Mouse (Mus musculus): Measurements from ENCODE around the gene Olfr288. TPM values are rescaled to one million over a fixed set of nuclear protein-coding genes. Genes with fewer than 3 reads are reported as not detected.

The Olfr288 gene
- polyA plus RNA-seq (2012; rRNA removed) (not detected in 2 replicates), polyA plus RNA-seq (2014; fragmentation: Nextera tagmentation; extraction: Ambion mirVana) (not detected in 2 replicates)

DNA sequence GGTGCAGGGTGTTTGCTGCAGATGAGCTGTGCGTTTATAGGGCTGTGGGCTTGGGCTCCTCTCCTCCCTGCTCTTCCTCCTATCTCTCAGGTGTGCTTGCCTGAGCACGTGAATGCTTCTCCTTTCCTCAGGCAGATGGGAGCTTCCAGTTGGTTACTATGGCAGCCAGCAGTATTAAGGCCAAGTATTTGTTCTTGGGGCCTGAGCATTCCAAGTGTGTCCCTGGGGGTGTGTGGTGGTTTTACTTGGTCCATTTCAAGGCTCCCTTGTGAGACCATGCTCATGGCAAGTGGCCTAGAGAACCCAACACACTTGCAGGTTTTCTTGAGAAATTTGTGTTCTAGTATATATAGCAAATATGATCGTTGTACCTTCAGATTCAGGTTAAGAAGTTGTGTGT lies at the start of gene Olfr288:
Olfr288 (minus strand) TSS at position 101 of the 400 bp plus-strand sequence.
- Histone ChIP-seq H3K9me3 (ENCODE audit: control insufficient read depth, low read length) (no peaks in the 10 kb centered on the region), H3K9ac (replicated peaks) (no peak within 1 kb of the TSS), H3K27ac (no peak within 1 kb of the TSS), H3K4me1 (replicated peaks; ENCODE audit: control insufficient read depth in 2 of 2, insufficient read depth in 2 of 2, low read length in 1 of 2) (no peaks in the 10 kb centered on the region), H3K4me2 (ENCODE audit: low read depth) (no peak within 1 kb of the TSS), H3K27me3 (ENCODE audit: control insufficient read depth, insufficient read depth, low read length) (no peaks in the 10 kb centered on the region), H3K36me3 (replicated peaks; ENCODE audit: control insufficient read depth, insufficient read depth, low read depth) (no peaks in the 10 kb centered on the region), H3K4me3 (ENCODE audit: insufficient read depth in 1 of 2, low read depth in 2 of 2, low read length in 2 of 2) (no peak within 1 kb of the TSS)
- DNase-seq (ENCODE audit: low read depth in 3 of 3, low spot score in 3 of 3) (no peak), ATAC-seq (ENCODE audit: insufficient read depth) (no peak)
- WGBS (ENCODE audit: insufficient replicate concordance) = 34% methylated on average over 3 of the region's 3 CpGs
- TF ChIP-seq CTCF (IDR thresholded peaks at IDR 0.05; ENCODE audit: low read depth) (no peak), EP300 (IDR thresholded peaks at IDR 0.05; ENCODE audit: low read depth) (no peak)

DNA sequence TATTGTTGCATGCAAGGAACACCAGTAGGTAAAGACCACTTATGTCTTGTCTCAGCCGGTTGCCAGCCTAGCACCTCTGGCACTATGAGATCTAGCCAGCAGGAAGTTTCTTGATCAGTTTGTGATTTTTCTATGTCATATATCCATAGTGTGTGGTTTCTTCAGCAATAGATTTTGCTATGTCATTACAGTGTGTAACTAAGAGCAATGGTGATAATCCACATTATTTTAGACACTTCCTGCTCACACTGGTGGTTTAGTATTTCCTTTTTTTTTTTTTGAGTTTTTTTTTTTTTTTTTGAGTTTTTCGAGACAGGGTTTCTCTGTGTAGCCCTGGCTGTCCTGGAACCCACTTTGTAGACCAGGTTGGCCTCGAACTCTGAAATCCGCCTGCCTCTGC lies 40.1 kb upstream of the Olfr288 start:
- Histone ChIP-seq H3K4me1 (replicated peaks; ENCODE audit: control insufficient read depth in 2 of 2, insufficient read depth in 2 of 2, low read length in 1 of 2) (no peaks in the 10 kb centered on the region), H3K27me3 (ENCODE audit: control insufficient read depth, insufficient read depth, low read length) (no peaks in the 10 kb centered on the region), H3K4me2 (ENCODE audit: low read depth) (no peak overlapping the region), H3K36me3 (replicated peaks; ENCODE audit: control insufficient read depth, insufficient read depth, low read depth) (no peaks in the 10 kb centered on the region), H3K4me3 (ENCODE audit: insufficient read depth in 1 of 2, low read depth in 2 of 2, low read length in 2 of 2) (no peak overlapping the region), H3K9me3 (ENCODE audit: control insufficient read depth, low read length) (no peaks in the 10 kb centered on the region), H3K27ac (no peak overlapping the region), H3K9ac (replicated peaks) (no peak overlapping the region)
- ATAC-seq (ENCODE audit: insufficient read depth) (no peak), DNase-seq (ENCODE audit: low read depth in 3 of 3, low spot score in 3 of 3) (no peak)
- 49% methylated on average over 4 of the region's 4 CpGs for WGBS (ENCODE audit: insufficient replicate concordance)
- no peak for TF ChIP-seq CTCF (IDR thresholded peaks at IDR 0.05; ENCODE audit: low read depth)
- TF ChIP-seq EP300 (IDR thresholded peaks at IDR 0.05; ENCODE audit: low read depth) = no peak

DNA sequence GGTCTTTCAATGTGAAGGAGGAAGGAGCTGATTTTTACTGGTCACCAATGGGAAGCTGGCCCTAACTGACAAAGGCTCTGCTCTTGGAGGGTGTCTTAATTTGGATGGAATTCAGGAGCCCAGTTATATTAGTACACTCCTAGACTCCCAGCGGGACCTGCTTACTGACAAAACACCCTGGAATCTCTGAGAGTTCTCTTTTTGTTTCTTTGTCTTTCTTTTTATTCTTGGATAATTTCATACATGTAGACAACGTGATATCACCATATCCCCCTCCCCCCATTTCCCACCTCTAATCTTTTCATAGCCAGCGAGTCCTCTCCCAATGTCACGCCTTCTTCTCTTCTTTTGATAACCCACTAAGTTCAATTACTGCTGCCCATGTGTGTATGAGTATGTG lies 39.0 kb upstream of the Olfr288 start, which contains the start of gene Olfr286:
Olfr286 (minus strand) TSS at position 101 of the 400 bp plus-strand sequence.
- H3K27me3 ChIP-seq (ENCODE audit: control insufficient read depth, insufficient read depth, low read length) = no peaks in the 10 kb centered on the region
- WGBS (ENCODE audit: insufficient replicate concordance) = 46% methylated on average over 4 of the region's 4 CpGs
- H3K9me3 ChIP-seq (ENCODE audit: control insufficient read depth, low read length) = no peaks in the 10 kb centered on the region
- H3K4me3 ChIP-seq (ENCODE audit: insufficient read depth in 1 of 2, low read depth in 2 of 2, low read length in 2 of 2) = no peak within 1 kb of the TSS
- H3K27ac ChIP-seq = no peak within 1 kb of the TSS
- no peak within 1 kb of the TSS for H3K9ac ChIP-seq (replicated peaks)
- DNase-seq (ENCODE audit: low read depth in 3 of 3, low spot score in 3 of 3) (no peak), ATAC-seq (ENCODE audit: insufficient read depth) (no peak)
- no peaks in the 10 kb centered on the region for H3K36me3 ChIP-seq (replicated peaks; ENCODE audit: control insufficient read depth, insufficient read depth, low read depth)
- H3K4me1 ChIP-seq (replicated peaks; ENCODE audit: control insufficient read depth in 2 of 2, insufficient read depth in 2 of 2, low read length in 1 of 2) = no peaks in the 10 kb centered on the region
- no peak for TF ChIP-seq EP300 (IDR thresholded peaks at IDR 0.05; ENCODE audit: low read depth)
- no peak for TF ChIP-seq CTCF (IDR thresholded peaks at IDR 0.05; ENCODE audit: low read depth)
- no peak within 1 kb of the TSS for H3K4me2 ChIP-seq (ENCODE audit: low read depth)

DNA sequence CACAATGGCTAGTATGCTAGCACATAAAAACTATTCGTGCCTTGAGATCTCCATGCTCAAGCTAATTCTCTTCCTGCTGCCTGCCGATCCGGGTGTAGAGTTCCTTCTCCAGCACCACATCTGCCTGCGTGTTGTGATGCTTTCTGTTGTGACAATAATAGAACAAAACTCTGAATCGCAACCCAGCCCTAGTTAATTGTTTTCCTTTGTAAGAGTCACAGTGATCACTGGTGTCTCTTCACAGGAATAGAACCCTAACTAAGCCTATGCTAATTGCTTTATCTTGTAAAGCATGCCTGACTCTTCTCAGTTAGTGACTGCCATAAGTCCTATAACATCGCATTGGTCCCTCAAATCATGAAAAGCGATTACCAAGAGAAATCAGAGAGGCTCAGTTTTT lies 30.8 kb upstream of the Olfr288 start:
- Histone ChIP-seq H3K4me2 (ENCODE audit: low read depth) (no peak overlapping the region), H3K9me3 (ENCODE audit: control insufficient read depth, low read length) (no peaks in the 10 kb centered on the region), H3K4me3 (ENCODE audit: insufficient read depth in 1 of 2, low read depth in 2 of 2, low read length in 2 of 2) (no peak overlapping the region), H3K9ac (replicated peaks) (no peak overlapping the region), H3K4me1 (replicated peaks; ENCODE audit: control insufficient read depth in 2 of 2, insufficient read depth in 2 of 2, low read length in 1 of 2) (no peaks in the 10 kb centered on the region), H3K36me3 (replicated peaks; ENCODE audit: control insufficient read depth, insufficient read depth, low read depth) (no peaks in the 10 kb centered on the region), H3K27ac (no peak overlapping the region), H3K27me3 (ENCODE audit: control insufficient read depth, insufficient read depth, low read length) (no peaks in the 10 kb centered on the region)
- TF ChIP-seq EP300 (IDR thresholded peaks at IDR 0.05; ENCODE audit: low read depth) (no peak), CTCF (IDR thresholded peaks at IDR 0.05; ENCODE audit: low read depth) (no peak)
- WGBS (ENCODE audit: insufficient replicate concordance) = 59% methylated on average over 7 of the region's 7 CpGs
- ATAC-seq (ENCODE audit: insufficient read depth) = no peak
- no peak for DNase-seq (ENCODE audit: low read depth in 3 of 3, low spot score in 3 of 3)

DNA sequence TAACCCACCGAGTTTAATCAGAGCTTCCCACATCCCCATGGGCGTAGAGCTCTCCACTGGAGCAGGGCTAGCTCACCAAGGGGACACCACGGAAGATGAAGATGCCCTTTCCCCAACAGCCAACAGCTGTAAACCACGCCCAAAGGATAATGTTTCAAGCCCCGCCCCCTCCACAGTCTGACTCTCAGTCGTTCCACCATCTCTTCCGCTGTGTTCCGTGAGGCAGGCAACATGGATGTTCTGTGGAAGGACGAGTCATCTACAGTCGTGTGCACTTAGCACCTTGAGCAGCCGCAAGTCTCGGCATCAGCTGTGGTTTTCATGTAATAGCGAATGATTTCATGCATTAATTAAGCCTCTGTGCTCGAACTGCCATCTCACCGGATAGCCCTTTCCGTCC lies 30.3 kb upstream of the Olfr288 start:
- no peaks in the 10 kb centered on the region for H3K36me3 ChIP-seq (replicated peaks; ENCODE audit: control insufficient read depth, insufficient read depth, low read depth)
- no peaks in the 10 kb centered on the region for H3K4me1 ChIP-seq (replicated peaks; ENCODE audit: control insufficient read depth in 2 of 2, insufficient read depth in 2 of 2, low read length in 1 of 2)
- no peaks in the 10 kb centered on the region for H3K27me3 ChIP-seq (ENCODE audit: control insufficient read depth, insufficient read depth, low read length)
- DNase-seq (ENCODE audit: low read depth in 3 of 3, low spot score in 3 of 3) = no peak
- H3K4me3 ChIP-seq (ENCODE audit: insufficient read depth in 1 of 2, low read depth in 2 of 2, low read length in 2 of 2) = no peak overlapping the region
- 37% methylated on average over 16 of the region's 16 CpGs for WGBS (ENCODE audit: insufficient replicate concordance)
- H3K9me3 ChIP-seq (ENCODE audit: control insufficient read depth, low read length) = no peaks in the 10 kb centered on the region
- H3K27ac ChIP-seq = no peak overlapping the region
- H3K4me2 ChIP-seq (ENCODE audit: low read depth) = no peak overlapping the region
- TF ChIP-seq CTCF (IDR thresholded peaks at IDR 0.05; ENCODE audit: low read depth) (no peak), EP300 (IDR thresholded peaks at IDR 0.05; ENCODE audit: low read depth) (no peak)
- no peak for ATAC-seq (ENCODE audit: insufficient read depth)
- no peak overlapping the region for H3K9ac ChIP-seq (replicated peaks)
